Mouse (Mus musculus): Measurements from ENCODE around the gene Sf3a2. TPM values are rescaled to one million over a fixed set of nuclear protein-coding genes. Genes with fewer than 3 reads are reported as not detected.
A peak's percentile ranks its signal among the peaks of the same experiment; 100 is the strongest.

Gene Sf3a2
- polyA plus RNA-seq, 1 experiment from 2014 or later: 53.3 TPM

- Histone ChIP-seq H3K4me3 (replicated peaks) (no peak overlapping the region), H3K4me2 (no peak overlapping the region), H3K9me3 (replicated peaks) (no peaks in the 10 kb centered on the region), H3K4me1 (no peaks in the 10 kb centered on the region), H3K36me3 (no peaks in the 10 kb centered on the region), H3K27ac (replicated peaks) (no peak overlapping the region), H3K27me3 (replicated peaks) (no peaks in the 10 kb centered on the region), H3K9ac (replicated peaks) (no peak overlapping the region)
- 60% methylated on average over 6 of the region's 6 CpGs for WGBS
- no peak for ATAC-seq (ENCODE audit: low FRiP score)
These were observed 20.7 kb downstream of the Sf3a2 start for GRCm38 (mm10) chr10:80818599-80819281.

DNA sequence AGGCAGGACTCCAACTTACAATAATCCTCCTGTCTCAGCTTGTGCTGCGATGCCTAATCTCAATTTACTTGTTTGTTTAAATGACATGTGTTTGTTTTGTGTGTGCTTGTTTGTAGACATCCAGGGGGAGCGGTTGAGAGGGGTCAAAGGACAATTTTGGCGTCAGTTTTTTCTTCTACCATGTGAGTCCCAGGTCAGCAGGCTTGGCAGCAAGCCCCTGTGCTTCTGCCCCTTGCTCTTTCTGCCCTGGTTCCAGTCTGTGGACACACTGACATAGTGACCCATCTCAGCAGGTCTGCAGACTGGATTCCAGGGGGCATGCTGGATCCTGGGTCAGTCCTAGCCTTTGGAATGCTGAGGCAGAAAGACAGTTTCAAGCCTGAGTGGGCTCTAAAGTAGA lies 21.4 kb downstream of the Sf3a2 start:
- no peak for ATAC-seq (ENCODE audit: low FRiP score)
- Histone ChIP-seq H3K4me1 (no peaks in the 10 kb centered on the region), H3K36me3 (no peaks in the 10 kb centered on the region), H3K9ac (replicated peaks) (no peak overlapping the region), H3K4me3 (replicated peaks) (no peak overlapping the region), H3K9me3 (replicated peaks) (no peaks in the 10 kb centered on the region), H3K27ac (replicated peaks) (no peak overlapping the region), H3K27me3 (replicated peaks) (no peaks in the 10 kb centered on the region), H3K4me2 (no peak overlapping the region)
- WGBS: 64% methylated on average over 3 of the region's 3 CpGs

DNA sequence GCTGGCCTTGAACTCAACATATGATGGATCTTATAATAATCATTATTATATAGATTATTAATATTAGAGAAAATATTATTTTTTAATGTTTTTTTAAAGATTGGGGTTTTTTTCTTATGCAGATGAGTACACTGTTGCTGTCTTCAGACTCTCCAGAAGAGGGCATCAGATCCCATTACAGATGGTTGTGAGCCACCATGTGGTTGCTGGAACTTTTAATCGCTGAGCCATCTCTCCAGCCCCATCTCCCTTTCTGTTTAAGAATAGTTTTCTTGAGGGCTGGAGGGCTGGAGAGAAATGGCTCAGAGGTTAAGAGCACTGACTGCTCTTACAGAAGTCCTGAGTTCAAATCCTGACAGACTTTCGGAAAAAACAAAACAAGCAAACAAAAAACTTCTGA lies 24.0 kb downstream of the Sf3a2 start:
- no peak for ATAC-seq (ENCODE audit: low FRiP score)
- no peak overlapping the region for H3K27ac ChIP-seq (replicated peaks)
- 0 out of 2 replicates have a peak, but pooled peaks cover 2% of the 10 kb centered on the region for H3K4me1 ChIP-seq
- WGBS: 41% methylated on average over 2 of the region's 2 CpGs
- H3K4me3 ChIP-seq (replicated peaks): no peak overlapping the region
- no peak overlapping the region for H3K9ac ChIP-seq (replicated peaks)
- H3K4me2 ChIP-seq: no peak overlapping the region
- no peaks in the 10 kb centered on the region for H3K27me3 ChIP-seq (replicated peaks)
- H3K9me3 ChIP-seq (replicated peaks): no peaks in the 10 kb centered on the region
- no peaks in the 10 kb centered on the region for H3K36me3 ChIP-seq

GRCm38 (mm10) chr10:80822528-80822927 lies 24.5 kb downstream of the Sf3a2 start:
- H3K4me1 ChIP-seq: peaks cover 5% of the 10 kb centered on the region
- WGBS: 93% methylated on average over 5 of the region's 5 CpGs
- no peak overlapping the region for H3K9ac ChIP-seq (replicated peaks)
- H3K27ac ChIP-seq (replicated peaks): no peak overlapping the region
- H3K4me3 ChIP-seq (replicated peaks): no peak overlapping the region
- ATAC-seq (ENCODE audit: low FRiP score): no peak
- no peaks in the 10 kb centered on the region for H3K9me3 ChIP-seq (replicated peaks)
- no peaks in the 10 kb centered on the region for H3K27me3 ChIP-seq (replicated peaks)
- H3K36me3 ChIP-seq: no peaks in the 10 kb centered on the region
- H3K4me2 ChIP-seq: no peak overlapping the region

DNA sequence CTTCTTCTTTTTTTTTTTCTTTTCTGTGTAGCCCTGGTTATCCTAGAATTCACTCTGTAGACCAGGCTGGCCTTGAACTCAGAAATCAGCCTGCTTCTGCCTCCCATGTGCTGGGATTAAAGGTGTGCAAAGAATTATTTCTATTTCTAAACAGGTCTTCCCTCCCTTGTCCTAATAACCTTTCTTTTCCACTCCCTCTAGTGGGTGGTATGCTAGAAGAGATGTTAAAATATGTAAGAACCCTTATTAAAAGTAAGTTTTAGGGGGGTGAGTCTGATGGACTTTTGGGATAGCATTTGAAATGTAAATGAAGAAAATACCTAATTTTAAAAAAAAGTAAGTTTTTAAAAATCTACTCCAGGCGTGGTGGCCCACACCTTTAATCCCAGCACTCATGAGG lies 25.3 kb downstream of the Sf3a2 start:
- Histone ChIP-seq H3K36me3 (no peaks in the 10 kb centered on the region), H3K4me2 (no peak overlapping the region), H3K9ac (replicated peaks) (no peak overlapping the region), H3K9me3 (replicated peaks) (no peaks in the 10 kb centered on the region), H3K27ac (replicated peaks) (no peak overlapping the region), H3K27me3 (replicated peaks) (no peaks in the 10 kb centered on the region), H3K4me3 (replicated peaks) (no peak overlapping the region), H3K4me1 (peaks cover 12% of the 10 kb centered on the region)
- WGBS: 97% methylated on average over 1 of the region's 1 CpGs
- ATAC-seq (ENCODE audit: low FRiP score): no peak

DNA sequence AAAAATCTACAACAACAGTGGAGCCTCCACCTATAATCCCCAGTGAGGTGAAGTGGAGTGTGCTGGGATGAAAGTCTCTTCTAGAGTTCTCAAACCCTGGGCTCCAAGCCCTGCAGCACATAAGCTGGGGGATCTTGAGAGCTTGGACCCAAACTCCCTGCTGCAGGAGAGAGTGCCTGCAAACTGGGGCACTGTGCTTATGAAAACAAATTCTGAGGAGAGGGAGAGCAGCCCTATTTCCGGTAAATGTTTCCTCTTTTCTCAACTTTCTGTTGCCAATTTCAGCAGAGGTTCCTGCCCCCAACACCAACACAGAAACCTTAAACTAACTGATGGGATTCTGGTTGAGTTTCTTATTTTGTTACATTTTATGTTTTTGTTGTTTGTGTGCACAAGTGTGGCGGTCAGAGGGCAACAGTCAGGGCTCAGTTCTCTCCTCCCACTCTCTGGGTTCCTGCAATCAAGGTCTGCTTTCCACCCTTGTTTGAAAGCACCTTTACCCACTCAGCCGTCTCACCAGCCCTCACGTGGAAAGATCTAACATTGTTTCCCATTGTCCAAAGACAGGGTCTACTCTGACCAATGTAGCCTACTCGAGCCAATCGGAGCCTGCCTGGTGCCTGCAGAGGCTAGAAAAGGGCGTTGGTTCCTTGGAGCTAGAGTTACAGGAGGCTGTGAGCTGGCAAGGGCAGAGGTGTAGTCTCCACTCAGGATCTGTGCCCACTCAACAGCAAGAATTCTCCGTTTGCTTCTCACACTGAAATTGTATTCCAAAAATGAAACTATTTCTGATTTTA lies 26.0 kb downstream of the Sf3a2 start:
- H3K9ac ChIP-seq (replicated peaks): no peak overlapping the region
- H3K27ac ChIP-seq (replicated peaks): no peak overlapping the region
- WGBS: 64% methylated on average over 8 of the region's 8 CpGs
- H3K36me3 ChIP-seq: peaks cover under 1% of the 10 kb centered on the region
- H3K4me1 ChIP-seq: peaks cover 16% of the 10 kb centered on the region
- H3K4me3 ChIP-seq (replicated peaks): no peak overlapping the region
- ATAC-seq (ENCODE audit: low FRiP score): no peak
- H3K27me3 ChIP-seq (replicated peaks): no peaks in the 10 kb centered on the region
- no peaks in the 10 kb centered on the region for H3K9me3 ChIP-seq (replicated peaks)
- H3K4me2 ChIP-seq: no peak overlapping the region

- H3K4me3 ChIP-seq (replicated peaks): no peak overlapping the region
- no peak for ATAC-seq (ENCODE audit: low FRiP score)
- peaks cover 8% of the 10 kb centered on the region for H3K36me3 ChIP-seq
- H3K4me1 ChIP-seq: peaks cover 24% of the 10 kb centered on the region
- H3K9me3 ChIP-seq (replicated peaks): no peaks in the 10 kb centered on the region
- no peaks in the 10 kb centered on the region for H3K27me3 ChIP-seq (replicated peaks)
- no peak overlapping the region for H3K9ac ChIP-seq (replicated peaks)
- H3K4me2 ChIP-seq: no peak overlapping the region
- no peak overlapping the region for H3K27ac ChIP-seq (replicated peaks)
- WGBS: 86% methylated on average over 2 of the region's 2 CpGs
These were observed 26.8 kb downstream of the Sf3a2 start for GRCm38 (mm10) chr10:80824827-80825226.

GRCm38 (mm10) chr10:80826151-80827062 lies 28.4 kb downstream of the Sf3a2 start, which contains the start of gene Oaz1:
Gene Oaz1, plus strand, starts transcription at chr10:80826656.
- peak within 1 kb of the TSS; percentile 95 for H3K27ac ChIP-seq (replicated peaks)
- H3K27me3 ChIP-seq (replicated peaks): no peaks in the 10 kb centered on the region
- H3K36me3 ChIP-seq: peaks cover 17% of the 10 kb centered on the region
- peak within 1 kb of the TSS; percentile 91 for H3K9ac ChIP-seq (replicated peaks)
- ATAC-seq (ENCODE audit: low FRiP score): peak; percentile 98
- H3K4me3 ChIP-seq (replicated peaks): peak within 1 kb of the TSS; percentile 70
- H3K4me1 ChIP-seq: peaks cover 37% of the 10 kb centered on the region
- under 1% methylated on average over 77 of the region's 82 CpGs for WGBS
- H3K4me2 ChIP-seq: peak within 1 kb of the TSS; percentile 88
- no peaks in the 10 kb centered on the region for H3K9me3 ChIP-seq (replicated peaks)

DNA sequence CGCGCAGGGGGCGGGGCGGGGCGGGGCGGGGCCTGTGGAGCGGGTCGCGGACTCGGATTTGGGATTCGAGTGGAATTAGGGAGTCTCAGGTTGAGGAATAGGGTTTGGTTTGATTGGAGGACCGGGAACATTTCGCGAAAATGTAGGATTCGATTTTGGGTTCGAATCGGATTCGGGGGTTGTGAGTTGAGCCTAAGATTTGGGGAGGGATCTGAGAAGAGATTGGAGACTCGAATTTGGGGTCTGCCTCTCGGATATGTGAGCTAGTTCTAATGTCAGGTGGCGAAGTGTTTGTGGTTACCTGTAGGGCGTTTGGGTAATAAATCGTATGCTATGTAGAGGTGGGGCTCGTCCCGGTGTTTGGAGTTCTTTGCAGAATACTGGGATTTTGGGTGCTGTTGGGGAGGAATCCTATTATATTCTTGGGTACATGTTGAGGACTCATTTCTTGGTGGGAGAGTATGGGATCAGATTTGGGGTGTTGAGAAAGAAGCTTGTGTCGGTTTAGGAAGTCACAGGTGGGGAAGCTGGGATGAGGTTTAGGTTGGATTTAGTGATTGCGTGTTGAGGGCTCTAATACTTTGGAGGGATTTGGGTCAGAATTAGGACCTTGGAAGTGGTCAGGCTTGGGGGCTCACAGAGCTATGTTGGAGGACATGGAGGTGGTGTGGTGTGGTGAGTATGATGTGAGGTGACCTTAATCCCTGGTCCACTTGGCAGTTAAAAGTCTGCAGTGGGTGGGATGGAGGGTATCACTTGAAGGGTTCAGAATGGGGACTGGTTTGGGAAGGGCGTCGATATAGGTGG lies 29.3 kb downstream of the Sf3a2 start:
- peaks cover 22% of the 10 kb centered on the region for H3K36me3 ChIP-seq
- H3K27me3 ChIP-seq (replicated peaks): no peaks in the 10 kb centered on the region
- WGBS: 7% methylated on average over 29 of the region's 29 CpGs
- peaks cover 39% of the 10 kb centered on the region for H3K4me1 ChIP-seq
- no peaks in the 10 kb centered on the region for H3K9me3 ChIP-seq (replicated peaks)
- ATAC-seq (ENCODE audit: low FRiP score): no peak
- peak overlapping the region; percentile 91 for H3K9ac ChIP-seq (replicated peaks)
- peak overlapping the region; percentile 95 for H3K27ac ChIP-seq (replicated peaks)
- peak overlapping the region; percentile 88 for H3K4me2 ChIP-seq
- H3K4me3 ChIP-seq (replicated peaks): peak overlapping the region; percentile 70

GRCm38 (mm10) chr10:80827870-80828420 lies 29.9 kb downstream of the Sf3a2 start:
- 81% methylated on average over 10 of the region's 10 CpGs for WGBS
- H3K27me3 ChIP-seq (replicated peaks): no peaks in the 10 kb centered on the region
- H3K27ac ChIP-seq (replicated peaks): no peak overlapping the region
- H3K9me3 ChIP-seq (replicated peaks): no peaks in the 10 kb centered on the region
- peaks cover 22% of the 10 kb centered on the region for H3K36me3 ChIP-seq
- no peak for ATAC-seq (ENCODE audit: low FRiP score)
- peak overlapping the region; percentile 88 for H3K4me2 ChIP-seq
- peaks cover 39% of the 10 kb centered on the region for H3K4me1 ChIP-seq
- peak overlapping the region; percentile 70 for H3K4me3 ChIP-seq (replicated peaks)
- H3K9ac ChIP-seq (replicated peaks): peak overlapping the region; percentile 91

Measured in neural tube, embryonic 15.5 days (tissue).